Mouse (Mus musculus) kidney, adult 18-20 months (tissue): ENCODE results near the gene Tnfrsf8.
A peak's percentile ranks its signal among the peaks of the same experiment; 100 is the strongest.

Source experiments
- DNase-seq: peaks from one replicate; pipeline ENCODE4 v3.0.0; 2021

Tnfrsf8 gene

GRCm38 (mm10) chr4:145229524-145230163, 85.3 kb downstream of the Tnfrsf8 start:
- no peak for DNase-seq

- DNase-seq: no peak
Measured at GRCm38 (mm10) chr4:145229051-145229450, 85.9 kb downstream of the Tnfrsf8 start.

- DNase-seq: no peak
Measured at GRCm38 (mm10) chr4:145224613-145225012, 90.4 kb downstream of the Tnfrsf8 start.

- no peak for DNase-seq
Measured at GRCm38 (mm10) chr4:145222064-145222463, 92.9 kb downstream of the Tnfrsf8 start.

- DNase-seq: no peak
Measured at GRCm38 (mm10) chr4:145221379-145221778, 93.6 kb downstream of the Tnfrsf8 start.

GRCm38 (mm10) chr4:145220001-145220400, 95.0 kb downstream of the Tnfrsf8 start:
- DNase-seq: no peak

GRCm38 (mm10) chr4:145219240-145219985, 95.6 kb downstream of the Tnfrsf8 start:
- peak; percentile 33 for DNase-seq

GRCm38 (mm10) chr4:145217837-145218236, 97.1 kb downstream of the Tnfrsf8 start:
- DNase-seq: no peak
